Mouse (Mus musculus): Measurements from ENCODE around the gene Slamf6.

- TF ChIP-seq CTCF (IDR thresholded peaks at IDR 0.05; ENCODE audit: low read depth): no peak
- TF ChIP-seq EP300 (IDR thresholded peaks at IDR 0.05; ENCODE audit: low read depth): no peak
These were observed 66.8 kb downstream of the Slamf6 start for GRCm38 (mm10) chr1:171984121-171984520.

All from liver, embryonic 14.5 days (tissue).